Mouse (Mus musculus): ENCODE data around the gene Gm17304.

The Gm17304 gene

DNA sequence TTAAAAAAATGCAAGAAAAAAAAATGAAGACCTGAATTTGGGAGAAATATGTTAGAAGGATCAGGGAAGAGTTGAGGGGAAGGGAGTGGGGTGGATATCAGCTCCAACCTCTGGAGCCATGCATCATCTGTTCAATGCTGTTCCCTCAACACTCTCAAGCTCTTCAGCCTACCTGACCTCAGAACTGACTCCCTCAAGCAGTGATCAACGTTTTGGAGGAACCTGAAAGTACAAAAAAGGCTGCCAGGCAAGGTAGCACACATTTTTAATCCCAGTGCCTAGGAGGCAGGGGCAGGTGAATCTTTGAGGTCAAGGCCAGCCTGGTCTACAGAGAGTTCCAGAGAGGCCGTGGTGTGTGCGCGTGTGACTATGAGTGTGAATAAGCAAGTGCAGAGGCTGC is at the start of gene Gm17304:
Gene Gm17304, plus strand, starts transcription at position 301 of the 400 bp plus-strand sequence.
- DNase-seq (ENCODE audit: low spot score): no peak

DNA sequence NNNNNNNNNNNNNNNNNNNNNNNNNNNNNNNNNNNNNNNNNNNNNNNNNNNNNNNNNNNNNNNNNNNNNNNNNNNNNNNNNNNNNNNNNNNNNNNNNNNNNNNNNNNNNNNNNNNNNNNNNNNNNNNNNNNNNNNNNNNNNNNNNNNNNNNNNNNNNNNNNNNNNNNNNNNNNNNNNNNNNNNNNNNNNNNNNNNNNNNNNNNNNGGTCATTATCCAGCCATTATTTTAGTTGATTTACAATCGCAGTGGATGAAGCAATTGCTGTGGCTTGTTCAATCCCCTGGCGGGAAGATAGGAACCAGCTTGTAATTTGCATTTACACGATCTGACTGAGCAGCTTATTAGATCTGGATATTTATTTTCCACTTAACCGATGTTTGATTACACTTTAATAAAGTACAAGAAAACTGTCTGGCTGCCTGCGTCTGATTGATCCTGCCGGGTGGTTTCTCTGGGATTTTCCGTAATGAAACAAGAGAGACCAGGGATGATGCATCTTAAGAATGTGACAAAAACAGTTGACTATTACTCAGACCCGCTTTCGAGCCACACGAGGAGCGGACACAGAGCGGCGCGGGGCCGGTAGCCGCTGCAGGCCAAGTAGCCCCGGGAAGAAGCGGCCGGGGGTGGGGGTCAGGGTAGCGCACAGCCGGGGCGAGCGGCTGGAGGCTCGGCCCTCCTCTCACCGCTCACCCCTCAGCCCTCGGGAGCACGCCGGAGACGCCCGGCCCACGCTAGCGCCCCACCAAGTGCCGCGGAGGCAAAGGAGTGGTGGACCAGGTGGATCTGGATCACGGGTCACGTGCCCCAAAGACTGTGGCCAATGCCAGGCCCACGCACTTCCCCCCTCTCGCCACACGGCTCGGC is 48.0 kb upstream of the Gm17304 start:
- no peak for DNase-seq (ENCODE audit: low spot score)

DNA sequence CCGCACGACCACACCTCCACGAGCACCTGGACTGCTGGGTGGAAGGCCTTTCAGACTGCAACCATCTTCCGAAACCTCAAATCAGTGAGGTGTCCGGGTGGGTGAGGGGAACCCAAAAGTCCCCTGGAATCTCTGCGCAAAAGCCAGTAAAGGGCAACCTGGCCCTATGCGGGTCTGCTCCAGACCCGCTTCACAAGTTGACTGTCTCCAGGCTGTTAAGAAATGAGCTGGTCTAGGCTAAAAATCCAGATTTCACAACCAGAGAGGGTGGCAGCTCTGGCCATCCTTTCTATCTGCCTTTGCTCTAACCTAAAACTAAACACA is 47.4 kb upstream of the Gm17304 start:
- DNase-seq (ENCODE audit: low spot score): no peak

DNA sequence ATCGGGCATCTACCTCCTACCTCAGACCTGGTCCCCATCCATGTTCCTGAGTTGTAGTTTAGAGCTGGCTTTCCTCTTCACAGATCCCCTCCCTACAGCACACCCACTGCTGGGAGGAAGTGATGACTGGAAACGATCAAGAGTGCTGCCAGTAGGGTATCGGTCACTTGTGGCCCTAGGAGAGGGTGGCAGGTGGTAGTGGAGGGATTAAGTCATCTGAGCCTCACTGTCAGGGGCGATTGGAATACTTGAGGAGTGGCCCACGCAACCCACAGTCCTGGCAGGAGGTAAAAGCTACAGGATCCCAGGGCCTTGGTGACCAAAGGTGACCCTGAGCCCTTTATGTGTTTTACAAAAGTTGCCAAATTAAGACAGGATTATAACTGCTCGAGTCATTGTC is 42.9 kb upstream of the Gm17304 start:
- DNase-seq (ENCODE audit: low spot score): no peak

DNA sequence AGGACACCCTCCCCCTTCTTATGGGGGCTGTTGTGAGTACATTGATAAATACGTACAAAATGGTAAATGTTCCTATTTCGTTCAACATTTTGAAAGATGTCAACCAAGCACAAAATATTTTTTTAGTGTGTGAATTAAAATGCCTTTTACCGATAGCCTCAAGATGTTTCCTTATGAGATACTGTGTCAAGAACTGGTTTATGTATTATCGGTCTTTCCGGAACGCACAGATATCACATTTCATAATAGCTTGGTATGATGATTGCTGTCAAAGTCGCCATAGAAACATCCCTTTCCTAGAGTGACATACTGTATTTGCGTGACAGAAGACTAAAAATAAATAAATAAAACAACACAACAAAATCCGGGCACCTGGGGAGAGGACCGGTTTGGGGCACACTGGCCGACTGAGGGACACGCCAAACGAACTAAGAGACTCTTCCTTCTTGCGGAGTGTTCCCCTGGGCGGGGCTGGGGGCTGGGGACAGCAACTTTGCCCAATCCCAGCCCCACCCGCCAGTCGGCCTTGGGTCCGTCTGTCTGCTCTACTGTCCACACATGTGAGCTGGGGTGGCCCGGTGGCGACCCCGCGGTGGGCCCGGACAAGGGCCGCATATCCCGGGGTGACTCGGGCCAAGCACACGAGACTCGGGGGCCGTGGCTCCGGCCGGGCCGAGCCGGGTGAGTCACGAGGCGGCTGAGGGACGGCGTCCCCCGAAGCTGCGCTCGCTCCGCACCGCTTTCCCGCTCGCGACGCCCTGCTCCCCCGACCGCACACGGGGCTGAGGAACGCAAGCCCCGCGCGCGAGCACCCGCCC is 34.9 kb upstream of the Gm17304 start:
- no peak for DNase-seq (ENCODE audit: low spot score)

DNA sequence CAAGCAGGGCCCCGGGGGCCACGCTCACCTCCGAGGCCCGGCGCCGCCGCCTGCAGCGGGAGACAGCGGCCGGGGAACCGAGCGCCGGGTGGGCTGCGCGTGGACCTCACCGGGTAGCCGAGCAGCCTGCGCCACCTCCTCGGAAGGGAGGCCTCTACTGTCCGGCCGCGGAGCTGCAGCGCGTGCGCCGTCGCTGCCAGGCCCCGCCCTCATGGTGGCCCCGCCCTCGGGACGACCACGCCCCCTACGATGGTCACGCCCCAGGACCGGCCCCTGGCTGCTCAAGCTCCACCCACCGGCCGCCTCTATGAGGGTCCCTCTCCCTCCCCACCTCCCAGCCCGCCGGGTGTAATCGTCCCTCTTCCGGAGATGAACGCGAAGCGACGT is 34.3 kb upstream of the Gm17304 start:
- DNase-seq (ENCODE audit: low spot score): peak; percentile 64

DNA sequence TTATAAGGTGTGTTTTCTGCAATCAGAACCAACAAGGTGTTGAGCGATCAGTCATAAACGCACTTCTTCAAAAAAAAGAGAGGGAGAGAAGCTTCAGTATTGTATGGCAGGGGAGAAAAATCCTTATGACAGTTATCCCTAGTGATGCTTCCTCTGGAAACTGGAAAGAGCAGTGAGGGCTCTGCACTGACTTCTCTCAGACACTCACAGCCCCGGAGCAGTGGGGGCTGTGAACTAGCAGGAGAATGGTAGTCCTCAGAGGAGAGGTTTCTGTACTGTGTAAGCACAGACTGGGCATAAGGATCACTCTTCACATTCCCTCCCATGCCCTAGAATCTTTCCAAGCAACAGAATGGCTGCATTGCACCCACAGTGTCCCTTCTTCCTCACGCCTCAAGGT is 33.8 kb upstream of the Gm17304 start:
- DNase-seq (ENCODE audit: low spot score): no peak

DNA sequence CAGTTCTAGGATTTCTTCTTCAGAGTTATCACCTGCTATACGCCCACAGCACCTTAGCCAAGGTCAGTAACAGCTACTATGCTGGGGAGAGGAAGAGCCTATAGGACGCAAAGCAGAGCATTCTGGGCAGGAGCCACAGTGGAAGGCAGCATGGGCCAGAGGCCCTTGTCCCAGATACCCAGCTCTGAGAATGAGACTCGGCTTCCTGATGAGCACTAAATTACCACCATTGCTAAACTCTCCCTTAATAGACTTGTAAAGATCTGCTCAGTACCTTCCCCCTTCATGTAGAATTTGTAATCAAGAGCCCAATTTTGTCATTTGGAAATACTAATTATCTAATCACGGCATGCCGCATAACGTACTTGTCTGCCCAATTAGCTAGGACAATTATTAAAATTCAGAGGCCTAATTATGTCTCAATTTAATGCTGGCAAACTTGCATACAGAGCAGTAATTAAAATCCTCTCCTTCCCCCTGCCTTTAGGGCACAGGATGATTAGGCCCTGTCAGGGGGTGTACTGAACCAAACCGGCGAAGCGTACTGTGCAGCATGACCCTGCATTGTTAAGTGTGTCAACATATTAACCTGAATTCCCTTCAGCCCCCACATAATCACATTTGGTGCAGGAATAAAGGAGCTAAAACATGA is 31.5 kb upstream of the Gm17304 start:
- no peak for DNase-seq (ENCODE audit: low spot score)

DNA sequence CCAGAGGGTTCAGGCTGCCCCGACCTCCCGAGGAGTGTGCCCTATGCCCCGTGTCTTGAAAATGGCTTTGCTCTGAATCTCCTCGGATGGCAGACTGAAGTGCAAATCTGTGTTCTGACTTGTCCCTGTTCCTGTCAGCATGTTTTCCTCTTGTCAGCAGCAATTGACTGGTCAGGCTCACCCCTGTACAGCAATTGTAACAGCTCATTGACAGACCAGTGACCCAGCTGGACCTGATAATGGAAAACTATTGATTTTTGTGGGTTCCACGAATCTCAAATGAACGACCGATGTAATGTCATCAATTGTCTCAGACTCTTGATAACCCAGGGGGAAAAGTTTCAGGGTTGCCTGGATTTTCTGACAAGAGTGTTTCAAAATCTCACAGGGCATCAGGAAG is 28.0 kb upstream of the Gm17304 start:
- no peak for DNase-seq (ENCODE audit: low spot score)

DNA sequence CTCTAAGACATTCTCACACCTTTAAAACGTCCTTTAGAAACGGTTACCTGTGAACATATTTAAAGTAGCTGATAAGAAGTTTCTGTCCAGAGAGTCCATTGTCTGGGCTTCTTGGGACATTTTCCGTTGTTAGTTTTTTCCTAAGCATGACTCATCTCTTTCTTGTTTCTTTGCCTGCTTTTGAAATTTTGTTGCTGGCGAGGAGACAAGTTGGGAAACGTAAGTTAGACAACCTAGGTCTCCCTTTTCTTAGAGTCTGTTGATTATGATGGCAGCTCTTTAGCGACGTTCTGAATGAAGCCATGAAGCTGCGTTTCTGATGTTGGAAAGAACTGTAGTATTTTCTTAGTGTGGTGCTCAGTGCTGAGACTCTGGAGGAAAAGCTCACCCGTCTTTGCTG is 19.9 kb upstream of the Gm17304 start:
- DNase-seq (ENCODE audit: low spot score): no peak

DNA sequence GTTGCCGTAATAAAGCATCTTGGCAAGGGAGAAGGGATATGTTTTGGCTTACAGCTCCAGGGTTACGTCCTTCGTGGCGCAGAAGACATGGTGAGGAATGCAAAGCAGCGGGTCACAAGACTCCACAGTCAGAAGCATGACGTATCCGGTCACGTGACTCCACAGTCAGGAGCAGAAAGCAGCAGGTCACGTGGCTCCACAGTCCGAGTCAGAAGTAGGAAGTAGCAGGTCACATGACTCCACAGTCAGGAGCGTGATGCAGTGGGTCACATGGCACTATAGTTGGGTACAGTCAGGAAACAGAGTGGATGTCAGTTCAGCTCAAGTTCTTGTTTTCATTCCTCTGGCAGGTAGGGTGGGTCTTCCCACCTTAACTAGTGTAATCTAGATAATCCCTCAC is 19.2 kb upstream of the Gm17304 start:
- no peak for DNase-seq (ENCODE audit: low spot score)

DNA sequence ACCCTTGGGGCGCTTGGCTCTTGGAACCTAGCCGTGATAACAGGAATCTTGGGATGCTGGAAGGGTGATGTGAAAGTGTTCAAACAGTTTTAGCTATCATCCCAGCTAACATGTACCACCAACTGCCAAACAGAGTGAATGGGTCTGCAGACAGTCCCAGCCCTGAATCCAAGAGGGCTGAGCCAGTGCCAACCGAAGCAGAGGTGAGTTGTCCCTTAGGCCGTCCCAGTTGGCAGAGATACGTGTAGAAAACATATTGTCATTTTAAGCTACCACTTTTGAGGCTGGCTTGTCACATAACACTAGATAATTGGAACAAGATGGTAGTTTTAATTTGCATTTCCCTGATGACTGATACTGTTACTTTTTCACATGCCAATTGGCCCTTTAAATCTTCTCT is 18.2 kb upstream of the Gm17304 start:
- DNase-seq (ENCODE audit: low spot score): no peak

DNA sequence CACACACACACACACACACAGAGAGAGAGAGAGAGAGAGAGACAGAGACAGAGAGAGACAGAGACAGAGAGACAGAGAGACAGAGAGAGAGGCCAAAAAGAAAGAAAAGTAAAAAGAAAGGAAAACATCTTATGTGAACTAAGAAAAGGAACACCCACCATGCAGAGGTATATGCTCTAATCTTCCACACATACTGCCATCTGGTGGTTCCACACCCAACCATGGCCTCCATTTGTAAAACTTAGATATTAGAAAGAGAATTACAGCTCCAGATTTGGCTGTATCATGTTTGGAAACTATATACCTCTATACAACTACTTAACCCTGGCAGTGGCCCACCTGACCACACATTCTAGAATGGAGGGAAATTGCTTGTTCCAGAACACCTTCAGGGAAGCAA is 14.5 kb upstream of the Gm17304 start:
- DNase-seq (ENCODE audit: low spot score): no peak

DNA sequence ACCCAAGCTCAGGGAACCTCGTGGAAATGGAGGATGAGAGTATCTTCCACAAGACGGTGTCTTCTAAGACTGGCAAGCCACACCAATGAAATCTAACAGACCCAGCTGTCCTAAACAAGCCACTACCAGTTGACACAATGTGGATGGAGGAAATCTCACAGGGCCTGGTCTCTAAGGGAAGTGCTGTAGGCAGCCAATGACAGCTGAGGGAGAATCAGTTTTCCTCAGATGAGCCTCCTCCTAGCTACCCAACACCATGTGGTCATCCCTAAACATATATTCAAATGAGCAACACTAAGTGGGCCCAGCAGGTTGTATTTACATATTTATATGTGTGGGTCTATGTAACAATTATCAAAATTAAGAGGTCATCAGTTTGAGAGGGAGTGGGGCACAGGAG is 11.4 kb upstream of the Gm17304 start:
- no peak for DNase-seq (ENCODE audit: low spot score)

DNA sequence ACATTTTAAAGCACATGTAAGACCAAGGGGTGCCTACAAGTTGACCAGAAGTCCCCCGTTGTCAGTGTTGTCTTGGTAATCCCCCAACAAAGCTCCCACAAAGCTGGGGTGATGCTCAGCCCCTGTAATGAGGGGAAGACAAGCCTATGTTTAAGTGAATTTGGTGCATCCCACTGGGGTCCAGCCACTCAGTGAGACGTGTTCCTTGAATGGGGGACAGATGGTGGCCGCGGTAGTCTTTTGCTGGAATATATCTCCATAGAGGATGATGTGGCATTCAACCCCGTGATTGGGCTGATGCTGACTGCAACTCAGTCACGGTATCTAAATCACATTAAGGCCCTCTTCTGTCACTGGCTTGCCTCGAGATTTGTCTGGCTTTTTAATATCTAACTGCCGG is 9.4 kb upstream of the Gm17304 start:
- DNase-seq (ENCODE audit: low spot score): no peak

DNA sequence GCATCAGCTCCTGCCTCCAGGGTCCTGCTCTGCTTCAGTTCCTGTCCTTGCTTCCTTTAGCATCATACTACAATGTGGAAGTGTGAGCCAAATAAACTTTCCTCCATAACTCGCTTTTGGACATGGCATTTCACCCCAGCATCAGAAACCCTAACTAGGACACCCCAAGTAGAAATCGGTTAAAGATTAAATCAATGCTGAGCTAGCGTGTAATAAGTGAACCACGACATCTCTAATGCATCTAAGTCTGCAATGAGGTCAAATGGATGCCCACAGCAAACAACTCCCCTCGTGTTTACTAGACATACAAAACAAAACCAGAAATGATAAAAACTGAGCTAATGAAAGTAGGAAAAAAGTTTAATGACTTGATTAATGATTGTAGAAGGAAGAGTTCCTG is 4.5 kb upstream of the Gm17304 start:
- no peak for DNase-seq (ENCODE audit: low spot score)

DNA sequence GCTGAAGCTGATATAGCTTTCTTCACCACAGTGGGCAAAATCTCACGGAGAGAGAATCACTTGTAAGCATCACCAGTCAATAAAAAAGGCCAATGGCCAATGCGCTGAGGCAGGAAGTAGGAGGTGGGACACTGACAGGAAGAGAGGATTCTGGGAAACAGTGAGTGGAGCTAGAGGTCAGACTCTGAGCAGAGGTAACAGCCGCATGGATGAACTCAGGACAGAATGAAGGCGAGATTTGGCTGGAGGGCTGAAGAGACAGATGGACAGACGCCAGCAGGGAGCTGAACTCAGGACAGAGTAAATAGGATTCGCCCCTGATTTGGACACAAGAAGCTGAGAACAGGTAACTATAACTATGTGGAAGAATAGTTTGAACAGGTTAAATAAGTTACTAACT is 3.8 kb upstream of the Gm17304 start:
- DNase-seq (ENCODE audit: low spot score): no peak

DNA sequence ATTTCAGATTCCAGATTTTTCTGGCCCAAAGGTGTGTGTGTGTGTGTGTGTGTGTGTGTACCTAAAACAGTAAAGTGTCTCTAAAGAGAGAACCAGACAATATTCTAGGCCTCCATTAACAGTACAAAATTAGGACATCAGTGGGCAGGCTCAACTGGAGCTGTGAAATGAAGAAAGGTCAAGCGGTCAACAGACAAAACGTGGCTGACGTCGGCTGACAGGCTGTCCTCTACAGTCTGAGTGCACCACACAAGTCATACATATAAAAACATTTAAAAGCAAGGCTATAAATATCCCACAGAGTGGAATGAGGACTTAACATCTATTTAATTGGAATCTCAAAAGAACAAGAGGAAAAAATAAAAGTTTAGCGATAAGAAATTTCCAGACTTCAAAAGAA is 1.8 kb upstream of the Gm17304 start:
- no peak for DNase-seq (ENCODE audit: low spot score)

DNA sequence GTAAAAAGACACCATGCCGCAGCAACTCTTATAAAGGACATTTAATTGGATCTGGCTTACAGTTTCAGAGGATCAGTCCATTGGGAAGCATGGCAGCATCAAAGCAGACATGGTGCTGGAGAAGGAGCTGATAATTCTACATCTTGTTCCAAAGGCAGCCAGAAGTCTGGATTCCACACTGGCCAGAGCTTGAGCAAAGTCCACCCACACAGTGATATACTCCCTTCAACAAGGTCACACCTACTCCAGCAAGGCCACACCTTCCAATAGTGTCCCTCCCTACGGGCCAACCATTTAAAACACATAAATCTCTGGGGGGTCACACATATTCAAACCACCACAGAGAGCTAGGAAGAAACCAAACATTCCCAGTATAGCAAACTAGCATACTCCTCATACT is 3.3 kb downstream of the Gm17304 start:
- no peak for DNase-seq (ENCODE audit: low spot score)

DNA sequence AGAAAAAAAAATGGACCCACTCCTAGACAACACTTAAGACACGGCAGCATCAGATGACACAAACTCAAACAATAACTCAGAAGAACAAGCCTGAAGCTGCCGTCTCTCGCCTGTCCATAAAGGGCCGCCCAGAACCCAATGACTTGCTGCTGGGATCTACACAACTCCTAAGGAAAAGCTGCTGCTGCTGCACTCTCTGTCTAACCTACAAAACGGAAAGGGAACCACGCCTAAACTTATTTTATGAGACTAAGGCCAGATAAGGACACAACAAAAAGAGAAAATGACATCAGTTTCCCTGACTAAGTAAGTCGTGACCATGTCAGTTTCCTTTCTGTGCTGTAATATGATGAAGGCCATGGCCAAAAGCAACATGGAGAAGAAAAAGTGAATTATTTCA is 5.7 kb downstream of the Gm17304 start:
- no peak for DNase-seq (ENCODE audit: low spot score)

DNA sequence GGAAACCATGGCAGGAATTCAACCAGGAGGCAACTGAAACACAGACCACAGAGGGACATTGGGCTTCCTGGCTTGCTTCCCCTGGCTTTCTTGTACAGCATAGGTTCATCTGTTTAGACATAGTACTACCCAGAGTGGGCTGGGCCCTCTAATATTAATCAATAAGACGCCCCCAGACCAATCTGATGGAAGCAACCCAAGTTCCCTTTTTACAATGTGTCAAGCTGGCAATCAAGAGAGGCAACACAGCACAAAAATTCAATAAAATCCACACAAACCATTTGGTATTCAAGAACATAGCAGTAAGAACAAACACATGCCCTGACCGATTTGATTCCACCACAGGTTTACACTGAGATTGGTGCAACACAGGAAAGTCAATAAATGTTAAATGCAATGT is 6.1 kb downstream of the Gm17304 start:
- no peak for DNase-seq (ENCODE audit: low spot score)

DNA sequence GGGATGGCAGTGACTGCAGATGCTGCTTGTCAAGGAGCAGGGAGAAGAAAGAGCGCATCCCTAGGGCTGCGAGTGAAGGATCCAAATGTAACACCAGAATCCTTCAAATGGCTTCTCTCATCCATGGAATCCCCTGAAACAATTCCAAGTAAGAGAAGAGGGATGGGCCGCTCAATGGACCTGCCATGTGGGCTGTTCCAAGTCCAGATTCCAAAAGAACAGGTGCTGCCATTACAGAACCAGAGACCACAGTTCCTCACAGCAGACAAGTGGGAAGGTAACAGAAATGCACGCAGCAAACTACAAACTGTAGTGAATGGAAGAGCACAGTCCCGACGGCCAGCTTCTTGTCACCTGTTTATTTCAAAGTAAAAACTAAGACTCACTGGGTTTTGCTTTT is 11.5 kb downstream of the Gm17304 start:
- no peak for DNase-seq (ENCODE audit: low spot score)

DNA sequence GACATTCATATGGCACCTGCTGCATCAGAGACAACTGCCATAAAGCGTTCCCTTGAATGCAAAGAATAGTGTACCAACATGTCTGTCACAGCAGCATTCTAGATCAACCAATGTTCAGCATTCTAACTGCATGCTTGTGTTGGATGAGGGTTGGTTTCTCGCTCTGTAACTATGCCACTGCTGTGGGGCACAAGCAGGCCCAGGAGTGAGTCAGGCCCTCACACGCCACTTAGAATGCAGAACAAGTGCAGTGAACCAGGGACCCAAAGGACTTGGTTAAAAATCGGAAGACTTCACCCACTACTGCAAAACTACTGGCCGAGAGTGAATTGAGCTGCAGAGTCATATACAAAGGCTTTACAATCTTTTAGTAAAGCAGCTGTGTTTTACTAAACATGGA is 13.3 kb downstream of the Gm17304 start:
- DNase-seq (ENCODE audit: low spot score): no peak

Measured in left cerebral cortex, adult 11 months (tissue).